Mouse (Mus musculus): ENCODE data around the gene Soga1.

Gene Soga1

DNA sequence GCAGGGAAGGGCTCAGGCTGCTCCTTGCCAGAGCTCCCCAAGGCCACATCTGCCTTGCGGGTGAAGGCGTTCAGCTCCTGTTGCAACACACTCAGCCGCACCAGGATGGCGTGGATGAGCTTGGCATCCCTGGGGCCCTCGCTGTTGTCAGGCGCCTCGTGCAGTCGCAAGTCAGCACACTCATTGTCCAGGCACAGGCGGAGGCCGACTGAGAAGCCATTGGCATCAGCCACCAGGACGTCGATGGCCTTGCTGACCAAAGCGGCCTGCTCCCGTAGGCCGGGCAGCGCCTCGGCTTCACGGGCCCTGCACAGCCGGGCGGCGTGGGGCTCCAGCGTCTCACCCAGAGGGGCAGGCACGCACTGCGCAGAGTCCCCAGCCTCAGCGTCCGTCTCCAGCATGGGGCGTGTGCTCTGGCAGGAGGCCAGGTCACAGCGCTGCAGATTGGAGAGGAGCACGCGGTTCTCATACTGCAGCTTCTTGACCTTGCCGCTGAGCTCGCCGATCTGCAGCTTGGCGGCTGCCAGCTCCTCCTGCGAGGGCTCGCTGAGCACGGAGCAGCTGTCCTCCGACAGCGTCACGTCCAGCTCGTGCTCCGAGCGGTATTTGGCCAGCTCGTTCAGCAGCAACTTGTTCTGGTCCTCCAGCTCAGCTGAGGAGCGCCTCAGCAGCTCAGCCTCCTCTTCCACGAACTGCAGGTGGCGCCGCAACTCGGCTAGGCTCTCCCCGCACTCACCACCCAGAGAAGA, 39.0 kb downstream of the Soga1 start:
- no peak for DNase-seq (ENCODE audit: low spot score in 2 of 2)

DNA sequence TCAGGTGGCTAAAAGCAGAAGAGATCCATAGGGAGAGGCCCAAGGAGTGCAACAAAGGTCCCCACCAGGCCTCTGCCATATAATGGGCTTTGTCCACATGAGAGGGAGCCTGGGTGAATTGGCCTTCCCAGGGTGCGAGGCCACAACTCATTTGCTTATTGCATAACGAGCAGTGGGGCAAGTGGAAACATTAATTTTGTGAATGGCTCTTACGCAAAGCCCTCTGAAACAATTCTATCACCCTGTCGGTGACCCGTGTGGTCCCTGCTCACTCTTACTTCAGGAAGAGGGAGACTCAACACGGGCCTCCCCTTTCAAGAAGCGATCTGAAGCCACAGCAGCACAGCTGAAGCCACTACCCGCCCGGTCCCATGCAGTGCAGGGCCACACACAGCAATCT, 41.8 kb downstream of the Soga1 start:
- no peak for DNase-seq (ENCODE audit: low spot score in 2 of 2)

DNA sequence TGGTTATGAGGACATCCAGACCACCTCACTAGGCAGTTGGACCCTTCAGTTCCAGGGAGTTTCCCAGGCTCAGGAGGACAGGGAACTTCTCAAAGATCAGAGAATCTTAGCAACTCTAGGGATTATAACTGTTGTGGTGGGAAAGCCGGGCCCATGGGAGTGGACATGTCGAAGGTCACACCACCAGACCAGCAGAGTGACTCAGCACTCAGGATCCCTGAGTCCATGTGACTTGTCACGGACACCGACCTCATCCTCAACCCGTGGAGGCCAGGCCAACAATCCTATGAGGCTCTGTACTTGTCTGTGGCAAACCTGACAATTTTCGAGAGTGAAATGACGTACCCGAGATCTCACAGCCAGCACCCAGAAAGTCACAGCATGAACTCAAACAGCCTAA, 42.7 kb downstream of the Soga1 start:
- no peak for DNase-seq (ENCODE audit: low spot score in 2 of 2)

DNA sequence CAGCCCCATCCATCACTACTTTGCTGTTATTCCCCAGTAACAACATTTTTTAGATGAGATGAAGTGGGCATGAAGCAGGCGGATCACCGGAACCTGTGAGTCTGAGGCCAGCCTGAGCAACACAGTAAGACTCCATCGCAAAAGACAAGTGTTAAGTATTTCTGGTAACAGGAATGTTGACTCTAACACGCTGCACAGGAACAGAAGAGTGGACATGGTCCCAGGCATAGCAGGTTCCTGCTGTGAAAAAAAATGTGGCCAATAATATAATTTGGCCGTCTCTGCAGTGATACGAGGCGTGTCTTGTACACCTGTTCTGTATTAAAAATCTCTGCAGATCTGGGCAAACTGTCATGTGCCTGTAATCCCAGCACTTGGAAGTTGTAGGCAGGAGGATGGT, 43.7 kb downstream of the Soga1 start:
- DNase-seq (ENCODE audit: low spot score in 2 of 2) = no peak

DNA sequence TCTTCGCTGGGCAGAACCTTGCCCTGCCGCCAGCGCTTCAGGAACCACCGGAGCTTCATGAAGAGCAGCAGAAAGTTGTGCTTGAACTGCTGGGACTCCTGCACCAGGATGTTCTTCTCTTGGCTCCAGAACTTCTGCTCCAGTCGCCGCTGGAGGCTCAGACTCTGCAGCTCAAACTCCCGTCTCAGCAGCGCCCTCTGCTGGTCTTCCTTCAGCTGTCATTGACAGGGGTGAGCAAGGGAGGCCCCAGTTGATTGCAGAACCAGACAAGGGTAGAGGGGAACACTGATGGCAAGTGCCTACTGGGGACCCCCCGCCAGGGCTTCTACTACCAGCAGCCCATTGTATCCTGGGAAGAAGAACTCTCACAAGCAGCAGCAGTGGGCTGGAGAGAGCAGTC, 48.2 kb downstream of the Soga1 start:
- peak; percentile 52 to 61 for DNase-seq (ENCODE audit: low spot score in 2 of 2)

DNA sequence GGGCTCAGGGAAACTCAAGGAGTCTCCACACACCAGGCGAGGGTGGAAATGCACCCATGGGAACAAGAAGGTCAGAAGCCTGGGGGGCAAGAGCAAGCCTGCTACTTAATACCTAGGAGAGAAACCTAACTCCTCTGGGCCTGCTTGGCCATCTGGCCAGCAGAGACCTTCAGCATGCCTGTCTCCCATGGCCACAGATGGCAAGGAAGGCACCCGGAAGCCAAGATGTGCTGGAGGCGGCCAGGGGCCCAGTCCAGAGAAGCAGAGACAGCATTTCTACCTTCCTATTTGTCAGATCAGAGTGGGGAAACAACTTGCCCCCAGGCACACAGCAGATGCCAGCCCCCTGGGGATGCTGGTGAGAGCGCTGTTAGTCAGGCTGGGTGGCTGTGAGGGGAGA, 50.8 kb downstream of the Soga1 start:
- no peak for DNase-seq (ENCODE audit: low spot score in 2 of 2)

DNA sequence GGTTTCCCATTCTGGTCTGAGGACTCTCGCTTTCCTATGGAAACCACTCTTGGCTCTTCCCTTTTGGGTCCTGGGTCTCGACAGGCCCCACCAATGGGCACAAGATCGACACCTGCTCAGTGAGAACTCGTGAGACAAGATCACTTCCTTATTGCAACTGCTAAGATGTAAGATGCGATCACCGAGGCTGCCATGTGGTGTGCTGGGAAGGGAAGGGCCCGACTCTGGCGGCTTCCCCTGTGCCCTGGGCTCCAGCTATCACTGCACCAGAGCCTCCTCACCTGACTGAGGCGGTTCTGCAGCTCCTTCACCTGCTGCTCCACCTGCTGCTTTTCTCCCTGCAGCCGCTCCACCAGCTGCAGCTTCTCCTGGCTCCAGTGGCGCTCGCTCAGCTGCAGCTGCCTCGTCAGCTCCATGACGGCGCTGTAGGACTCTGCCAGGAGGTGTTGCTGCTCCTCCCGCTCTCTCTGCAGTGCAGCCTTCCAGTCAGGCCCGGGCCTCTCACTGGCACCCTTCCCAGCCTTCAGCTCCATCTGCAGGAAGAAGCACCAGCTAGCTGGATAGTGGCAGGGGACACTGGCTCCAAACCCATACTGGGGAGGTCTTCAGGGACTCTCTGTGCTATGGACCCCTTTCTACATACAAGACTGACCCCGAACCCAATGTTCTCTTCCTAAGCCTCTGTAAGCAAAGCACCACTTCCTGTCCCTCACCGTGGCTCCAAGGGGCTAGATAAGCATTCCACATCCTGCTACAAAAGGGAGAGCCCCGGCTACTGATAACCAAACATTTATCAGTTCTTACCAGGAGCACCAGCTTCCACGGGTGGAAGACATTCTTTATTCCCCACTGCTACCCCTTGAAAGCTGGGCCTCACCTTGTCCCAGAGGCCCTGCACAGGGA, 51.7 kb downstream of the Soga1 start:
- peak; percentile 32 to 35 for DNase-seq (ENCODE audit: low spot score in 2 of 2)

DNA sequence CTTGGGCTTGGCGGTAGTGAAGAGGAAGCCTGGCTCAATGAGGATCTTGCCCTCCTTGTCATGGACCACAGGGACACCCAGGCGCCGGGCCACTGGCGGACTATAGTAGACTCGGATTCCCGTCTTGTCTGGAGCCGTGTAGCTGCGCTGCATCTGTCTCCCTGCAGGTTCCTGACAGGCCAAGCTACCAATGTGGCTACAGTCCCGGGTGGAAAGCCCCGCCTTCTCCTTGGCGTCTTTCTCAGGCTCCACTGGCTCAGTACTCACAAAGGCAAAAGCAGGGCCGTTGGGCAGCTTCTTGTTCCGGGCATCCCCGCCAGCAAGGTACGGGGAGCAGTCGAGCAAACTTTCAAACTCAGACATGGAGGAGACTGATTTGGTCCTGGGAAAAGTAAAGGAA, 57.9 kb downstream of the Soga1 start:
- DNase-seq (ENCODE audit: low spot score in 2 of 2) = no peak

DNA sequence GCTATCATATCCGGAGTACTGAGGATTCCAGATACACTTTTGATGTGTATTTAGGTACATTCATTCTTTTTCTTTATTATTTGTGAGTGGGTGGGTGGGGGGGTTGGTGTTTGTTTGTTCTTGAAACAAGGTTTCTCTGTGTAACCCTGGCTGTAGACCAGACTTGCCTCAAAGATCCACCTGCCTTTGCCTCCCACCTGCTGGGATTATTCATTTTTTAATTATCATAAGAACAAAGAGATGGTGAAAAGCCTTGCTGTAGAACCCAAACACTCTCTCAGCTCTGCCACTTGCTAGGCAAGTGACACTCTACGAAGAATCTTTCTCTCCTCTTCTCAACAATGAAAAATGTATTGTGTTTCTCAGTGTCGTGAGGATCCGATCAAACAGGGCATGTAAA, 59.8 kb downstream of the Soga1 start:
- no peak for DNase-seq (ENCODE audit: low spot score in 2 of 2)

DNA sequence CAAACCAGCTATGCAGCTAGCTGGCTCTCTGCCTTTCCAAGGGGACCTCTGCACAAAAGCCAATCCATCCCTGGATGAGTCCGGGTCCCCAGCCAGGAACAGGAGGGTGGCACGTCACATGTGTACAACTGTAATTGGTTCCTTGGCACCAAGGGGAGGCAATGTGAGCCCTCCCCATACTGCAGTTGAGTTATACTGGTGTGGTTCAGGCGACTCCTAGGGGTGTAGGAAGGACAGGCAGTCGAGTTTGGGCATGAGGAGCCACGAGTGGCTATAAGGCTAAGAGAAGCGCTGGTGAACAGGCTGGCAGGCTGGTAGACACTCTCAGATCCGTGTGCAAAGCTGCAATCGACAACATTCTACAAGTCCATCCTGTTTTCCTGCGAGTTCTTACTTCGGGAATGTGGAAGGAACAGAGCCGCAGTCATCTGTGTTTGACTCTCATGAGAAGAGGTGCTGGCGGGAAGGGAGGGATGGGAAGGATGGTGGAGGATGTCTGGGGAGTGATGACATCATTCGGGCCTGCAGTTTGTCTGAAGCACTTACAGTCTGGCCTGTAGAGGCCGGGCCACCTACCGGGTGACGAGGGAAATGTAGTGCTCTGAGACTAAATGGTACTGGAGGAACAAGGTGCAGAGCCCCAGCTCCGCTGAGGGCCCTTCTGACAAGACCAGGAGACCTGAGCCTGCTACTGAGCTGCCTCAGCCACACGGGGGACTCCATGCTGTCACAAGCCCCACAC, 62.4 kb downstream of the Soga1 start:
- no peak for DNase-seq (ENCODE audit: low spot score in 2 of 2)

DNA sequence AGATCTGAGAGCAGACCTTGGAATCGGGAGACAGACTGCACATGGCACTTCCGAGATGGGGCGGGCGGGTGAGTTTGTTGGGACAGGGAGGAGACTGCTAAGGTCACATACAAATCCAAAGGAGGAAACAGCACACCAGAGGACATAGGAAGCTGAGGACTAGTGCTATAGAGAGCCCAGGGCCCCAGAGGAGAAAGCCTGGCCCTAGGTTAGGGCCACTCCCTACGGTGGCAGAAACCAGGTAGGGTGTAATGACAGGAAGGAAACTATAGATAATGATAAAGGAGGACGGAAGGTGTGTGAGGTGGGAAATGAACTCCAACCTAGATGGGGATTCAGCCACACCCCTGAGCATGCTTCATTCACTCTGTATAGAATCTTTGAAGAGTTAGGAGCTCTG, 66.7 kb downstream of the Soga1 start:
- no peak for DNase-seq (ENCODE audit: low spot score in 2 of 2)

DNA sequence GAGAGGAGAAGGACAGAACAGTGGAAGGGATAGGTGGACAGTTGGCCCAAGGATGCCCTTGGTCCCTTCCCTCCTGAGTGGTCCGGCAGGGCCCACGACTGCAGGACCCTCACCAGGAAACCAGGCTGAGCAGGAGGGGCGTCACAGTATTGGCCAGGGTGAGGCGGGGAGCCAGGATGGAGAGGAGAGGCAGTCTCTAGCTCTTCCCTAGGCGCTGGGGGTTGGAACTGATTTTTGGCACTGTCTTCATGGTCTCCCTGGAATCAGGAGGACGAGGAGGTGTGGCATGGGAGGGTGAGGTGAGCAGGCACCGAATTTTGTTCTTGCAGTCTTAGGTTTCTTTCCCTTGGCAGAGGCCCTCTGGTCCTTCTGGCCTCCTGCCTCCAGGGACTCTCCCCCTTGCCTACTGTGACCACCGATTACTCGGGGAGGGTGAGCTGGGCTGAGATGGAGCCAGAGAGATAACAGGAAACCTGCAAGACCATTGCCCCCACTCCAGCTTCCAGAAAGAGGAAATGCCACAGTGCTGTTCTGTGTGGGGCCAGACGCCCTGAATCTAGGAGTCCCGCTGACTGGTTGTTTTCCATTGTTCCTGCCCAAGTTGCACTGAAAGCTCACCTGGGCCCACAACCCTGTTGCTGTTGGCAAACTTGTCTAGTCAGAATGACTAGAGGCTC, 68.3 kb downstream of the Soga1 start:
- no peak for DNase-seq (ENCODE audit: low spot score in 2 of 2)

DNA sequence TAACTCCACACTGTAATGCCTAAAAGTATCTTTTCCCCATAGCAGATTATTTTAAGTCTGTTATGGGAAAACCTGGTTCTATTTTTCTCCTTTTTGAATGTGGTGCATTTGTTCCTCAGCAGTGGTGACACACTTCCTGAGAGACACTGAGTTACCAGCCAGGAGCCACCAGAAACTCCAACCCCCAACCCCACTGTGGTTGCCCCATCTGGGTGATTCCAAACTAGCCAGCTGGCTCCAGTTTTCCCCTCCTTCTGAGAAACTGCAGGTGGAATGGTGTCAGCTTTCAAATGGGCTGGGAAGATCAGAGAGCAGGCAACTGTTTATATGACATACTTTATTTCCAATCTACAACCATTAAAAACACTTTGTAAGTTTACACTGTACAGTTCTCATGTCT, 68.9 kb downstream of the Soga1 start:
- DNase-seq (ENCODE audit: low spot score in 2 of 2) = peak in 1 of 2 experiments; percentile 39

DNA sequence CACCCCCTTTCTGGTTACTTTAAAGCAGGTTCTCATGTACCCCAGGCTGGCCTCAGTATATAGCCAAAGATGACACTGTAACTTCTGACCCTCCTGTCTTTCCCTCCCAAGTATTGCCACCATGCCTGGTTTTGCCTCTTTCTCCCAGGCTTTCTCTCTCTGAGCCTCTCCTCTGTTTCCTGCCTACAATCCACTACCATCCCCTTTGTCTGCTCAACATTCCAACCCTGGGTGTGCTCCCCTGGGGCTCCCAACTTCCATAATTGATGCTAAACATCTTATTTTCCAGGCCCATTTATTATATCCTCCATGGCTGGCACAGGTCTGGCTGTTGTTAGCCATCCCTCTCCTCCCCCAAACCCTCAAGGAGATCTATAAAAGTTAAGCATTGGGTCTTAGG, 70.5 kb downstream of the Soga1 start:
- no peak for DNase-seq (ENCODE audit: low spot score in 2 of 2)

DNA sequence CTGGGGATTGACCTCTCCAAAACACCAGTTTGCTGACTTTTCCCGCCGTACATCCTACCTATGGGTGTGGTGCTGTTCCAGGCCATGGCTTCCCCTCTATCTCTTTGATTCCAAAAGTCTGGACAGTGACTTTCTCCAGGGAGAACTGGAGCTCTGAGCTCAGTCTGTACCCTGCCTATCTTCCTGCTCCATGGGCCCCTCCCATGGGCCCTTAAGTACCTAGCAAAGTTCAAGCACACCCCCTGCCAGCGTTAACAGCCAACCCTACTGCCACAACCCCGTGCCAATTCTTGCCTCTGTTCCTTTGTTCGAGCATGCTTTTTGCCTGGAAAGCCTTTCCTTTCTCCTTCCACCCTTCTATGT, 71.8 kb downstream of the Soga1 start:
- DNase-seq (ENCODE audit: low spot score in 2 of 2) = no peak

DNA sequence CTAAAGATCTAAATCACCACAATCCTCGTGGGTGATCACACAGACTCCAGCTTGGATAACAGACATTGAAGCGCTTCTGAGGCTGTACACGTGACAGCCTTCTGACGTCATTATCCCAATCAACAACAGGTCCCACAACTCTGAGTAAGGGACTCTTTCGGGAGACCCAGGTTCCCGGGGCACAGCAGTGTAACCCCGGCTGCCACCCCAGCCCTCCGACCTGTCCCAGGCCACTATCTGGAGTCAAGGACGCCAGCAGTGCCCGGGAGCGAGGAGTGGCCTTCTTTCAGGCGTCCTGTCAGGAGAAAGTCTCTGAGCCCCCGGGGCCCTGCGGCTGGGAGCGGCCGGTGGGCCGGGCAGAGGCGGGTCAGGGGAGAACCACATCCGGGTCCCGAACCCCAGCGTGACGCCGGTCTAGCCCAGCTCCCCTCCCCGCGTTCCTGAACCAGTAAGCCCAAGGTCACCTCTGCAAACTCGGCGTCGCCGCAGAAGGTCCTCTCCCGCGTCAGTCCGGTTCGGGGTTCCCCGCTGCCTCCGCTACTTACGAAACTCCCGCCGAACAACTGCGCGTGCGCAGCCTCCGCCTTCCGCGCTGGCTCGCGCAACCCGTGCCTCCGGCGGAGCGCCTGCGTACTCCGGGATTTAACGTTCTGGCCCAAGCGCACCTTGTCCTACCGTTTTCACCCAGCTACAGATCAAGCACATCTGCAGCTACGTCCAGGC, 72.4 kb downstream of the Soga1 start, which contains the start of gene Dsn1:
TSS of gene Dsn1 (minus strand) at position 644 of the 723 bp plus-strand sequence.
- peak; percentile 73 to 76 for DNase-seq (ENCODE audit: low spot score in 2 of 2)

DNA sequence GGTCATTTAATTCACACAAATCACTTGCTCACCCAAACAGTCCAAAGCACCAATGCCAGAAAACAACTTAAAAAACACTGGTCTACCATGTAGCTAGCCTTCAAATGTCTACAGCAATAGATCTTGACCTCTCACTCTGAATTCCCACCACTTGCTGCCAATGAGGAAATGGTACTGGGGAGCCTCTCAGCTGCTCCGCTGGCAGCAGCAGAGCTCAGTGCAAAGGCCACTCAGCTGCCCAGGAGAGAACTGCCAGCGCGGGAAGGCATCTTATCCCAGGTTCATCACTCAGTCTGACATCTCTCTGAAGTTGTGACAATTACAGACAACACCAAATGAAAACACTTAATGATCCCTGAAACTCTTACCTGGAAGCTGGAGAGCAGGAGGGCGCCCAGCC, 76.7 kb downstream of the Soga1 start:
- no peak for DNase-seq (ENCODE audit: low spot score in 2 of 2)

DNA sequence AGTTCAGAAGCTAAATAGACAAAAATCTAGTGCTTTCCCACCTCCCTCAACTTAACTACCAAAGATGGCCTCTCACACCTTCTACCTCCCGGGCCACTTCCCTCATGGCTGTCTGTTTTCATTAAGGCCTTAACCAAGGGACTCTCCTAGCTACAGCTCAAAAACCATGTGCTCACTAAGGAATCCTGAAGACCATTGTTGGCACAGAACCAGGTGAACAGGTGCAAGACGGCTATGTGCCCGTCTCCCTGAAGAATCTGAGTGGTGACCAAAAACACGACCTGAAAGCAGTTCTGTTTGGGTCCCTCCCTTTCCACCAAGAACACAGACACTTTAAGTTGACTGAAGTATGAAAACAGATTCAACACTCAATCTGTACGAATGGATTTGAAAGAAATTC, 80.8 kb downstream of the Soga1 start:
- no peak for DNase-seq (ENCODE audit: low spot score in 2 of 2)

DNA sequence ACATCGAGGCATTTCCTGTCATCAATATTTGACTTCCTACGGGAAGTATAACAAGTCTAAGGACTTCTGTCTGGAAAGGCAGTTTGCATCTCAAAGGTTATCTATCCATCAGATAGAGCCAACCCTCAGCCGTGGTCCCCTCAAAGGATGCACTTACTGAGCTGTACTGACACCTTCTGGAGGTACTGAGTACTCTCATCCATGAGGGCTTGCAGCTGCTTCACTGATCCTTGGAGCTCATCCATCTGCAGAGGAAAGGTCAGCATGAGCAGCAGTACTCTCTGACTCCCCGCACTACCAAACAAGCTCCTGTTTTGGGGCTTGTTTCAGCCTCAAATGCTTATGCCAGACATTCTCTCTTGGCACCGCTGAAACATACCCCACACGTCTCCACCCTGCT, 82.5 kb downstream of the Soga1 start:
- peak in 1 of 2 experiments; percentile 34 for DNase-seq (ENCODE audit: low spot score in 2 of 2)

DNA sequence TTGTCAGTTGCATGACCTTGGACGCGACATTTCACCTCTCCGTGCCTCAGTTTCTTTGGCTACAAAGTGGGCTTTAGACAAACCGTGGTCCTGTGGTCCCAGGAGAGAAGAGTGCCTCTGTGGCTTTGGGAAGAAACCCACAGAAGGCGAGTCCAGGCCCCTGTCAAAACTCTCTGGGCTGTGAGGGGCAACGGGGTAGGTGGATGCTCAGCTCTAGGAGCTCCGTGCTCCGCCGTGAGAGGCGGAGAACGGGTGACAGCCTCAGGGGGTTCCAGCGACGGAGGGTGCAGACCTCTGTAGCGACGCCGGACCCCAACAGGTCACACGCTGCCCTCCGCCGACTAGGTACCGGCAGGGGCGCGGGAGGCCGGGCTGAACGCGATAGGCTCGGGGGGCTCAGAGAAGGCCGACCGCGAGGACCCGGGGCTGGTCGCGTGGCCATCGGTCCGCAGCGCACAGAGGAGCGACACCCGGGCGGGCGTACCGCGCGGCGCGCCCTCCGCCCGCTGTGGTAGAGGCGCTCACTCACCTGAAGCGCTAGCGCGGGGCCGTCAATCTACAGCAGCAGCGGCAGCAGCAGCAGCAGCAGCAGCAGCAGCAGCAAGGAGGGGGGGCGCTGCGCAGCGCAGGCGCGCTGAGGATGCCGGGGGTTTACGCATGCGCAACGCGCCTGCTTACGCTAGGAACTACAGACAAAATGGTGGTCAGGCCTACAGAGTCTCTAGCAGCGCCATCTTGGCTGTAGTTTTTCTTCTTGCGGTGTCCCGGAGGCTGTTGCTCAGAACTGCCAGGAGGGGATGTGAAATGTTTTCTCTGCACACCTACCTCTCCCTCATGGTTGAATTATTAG, 87.4 kb downstream of the Soga1 start, which contains the start of gene Ndrg3:
TSS of gene Ndrg3 (minus strand) at position 587 of the 850 bp plus-strand sequence.
- peak; percentile 96 to 97 for DNase-seq (ENCODE audit: low spot score in 2 of 2)

All from right cerebral cortex, postnatal 36 days (tissue).